Mouse (Mus musculus) frontal cortex, postnatal 14 days (tissue): ENCODE results near the gene 4930402F06Rik.

ENCODE experiments used
- DNase-seq, 2 experiments: peaks; one replicate each; pipeline ENCODE4 v3.0.0; 2022; ENCODE audit warnings: low spot score in 2 of 2

Gene 4930402F06Rik

GRCm38 (mm10) chr2:35417231-35417630, 20.3 kb upstream of the 4930402F06Rik start:
- DNase-seq: no peak

GRCm38 (mm10) chr2:35416473-35416872, 19.5 kb upstream of the 4930402F06Rik start:
- DNase-seq: no peak

GRCm38 (mm10) chr2:35412810-35413209, 15.8 kb upstream of the 4930402F06Rik start:
- DNase-seq: no peak

- DNase-seq: no peak
Measured at GRCm38 (mm10) chr2:35412246-35412645, 15.3 kb upstream of the 4930402F06Rik start.

GRCm38 (mm10) chr2:35411640-35412190, 14.7 kb upstream of the 4930402F06Rik start:
- no peak for DNase-seq

- no peak for DNase-seq
Measured at GRCm38 (mm10) chr2:35409466-35409865, 12.5 kb upstream of the 4930402F06Rik start.

GRCm38 (mm10) chr2:35408409-35409110, 11.6 kb upstream of the 4930402F06Rik start:
- no peak for DNase-seq

- DNase-seq: no peak
Measured at GRCm38 (mm10) chr2:35407878-35408277, 10.9 kb upstream of the 4930402F06Rik start.

GRCm38 (mm10) chr2:35407266-35407665, 10.3 kb upstream of the 4930402F06Rik start:
- no peak for DNase-seq

- DNase-seq: no peak
Measured at GRCm38 (mm10) chr2:35406611-35407010, 9.6 kb upstream of the 4930402F06Rik start.

GRCm38 (mm10) chr2:35402391-35402790, 5.4 kb upstream of the 4930402F06Rik start:
- DNase-seq: no peak

- no peak for DNase-seq
Measured at GRCm38 (mm10) chr2:35400739-35401138, 3.8 kb upstream of the 4930402F06Rik start.

GRCm38 (mm10) chr2:35398184-35398828, 1.3 kb upstream of the 4930402F06Rik start:
- no peak for DNase-seq

GRCm38 (mm10) chr2:35397590-35398173, 707 bp upstream of the 4930402F06Rik start:
- peak; percentile 65 to 75 for DNase-seq

GRCm38 (mm10) chr2:35385441-35385871, 11.5 kb downstream of the 4930402F06Rik start:
- no peak for DNase-seq

GRCm38 (mm10) chr2:35379306-35379705, 17.7 kb downstream of the 4930402F06Rik start:
- no peak for DNase-seq

GRCm38 (mm10) chr2:35377600-35377999, 19.4 kb downstream of the 4930402F06Rik start:
- DNase-seq: no peak

GRCm38 (mm10) chr2:35373003-35373402, 24.0 kb downstream of the 4930402F06Rik start:
- DNase-seq: no peak

- no peak for DNase-seq
Measured at GRCm38 (mm10) chr2:35370686-35371085, 26.3 kb downstream of the 4930402F06Rik start.

- DNase-seq: no peak
Measured at GRCm38 (mm10) chr2:35367629-35368028, 29.3 kb downstream of the 4930402F06Rik start, which contains the start of gene 4930568D16Rik. 4930568D16Rik (minus strand) TSS chr2:35367729.

GRCm38 (mm10) chr2:35349184-35349583, 47.8 kb downstream of the 4930402F06Rik start:
- DNase-seq: no peak

GRCm38 (mm10) chr2:35345984-35346383, 51.0 kb downstream of the 4930402F06Rik start:
- no peak for DNase-seq
